Mouse (Mus musculus) C2C12 (cell line): ENCODE data around the gene Rdm1.

Source experiments
- CTCF ChIP-seq: IDR thresholded peaks from one replicate; pipeline ENCODE4 v1.5.1; 2011; ENCODE audit not compliant: control insufficient read depth, insufficient read depth, insufficient read length
- MAX ChIP-seq: IDR thresholded peaks from one replicate; pipeline ENCODE4 v1.6.1; 2011; ENCODE audit warnings: mild to moderate bottlenecking, control low read depth

- TF ChIP-seq CTCF (no peak), MAX (no peak)
Measured at GRCm38 (mm10) chr11:101666626-101667345, 39.8 kb downstream of the Rdm1 start.
